Mouse (Mus musculus) liver, embryonic 14.5 days (tissue): ENCODE measurements around the gene Tnpo3. TPM values are rescaled to one million over a fixed set of nuclear protein-coding genes. Genes with fewer than 3 reads are reported as not detected.
A peak's percentile ranks its signal among the peaks of the same experiment; 100 is the strongest.

Experiments used
- ATAC-seq: fragments of 200-750 bp; cut with Nextera tagmentation; 2 replicates; pipeline ENCODE4 v1.8.0; 2017; ENCODE audit warnings: moderate number of reproducible peaks, mild to moderate bottlenecking, moderate library complexity; ENCODE audit not compliant: insufficient read depth
- DNase-seq, 3 experiments: peaks; one replicate each; pipeline ENCODE4 v3.0.0-alpha.2; 2012 to 2013; ENCODE audit warnings: low read depth in 3 of 3, low spot score in 3 of 3
- H3K27ac ChIP-seq: fragments of 300-500 bp; sonication (generic); 2 replicates; pipeline ENCODE4 v1.5.1; 2014; ENCODE audit warnings: moderate library complexity, mild to moderate bottlenecking, control low read depth, inconsistent platforms
- H3K27me3 ChIP-seq: fragments of 300-500 bp; sonication (generic); 2 replicates; pipeline ENCODE4 v1.6.1; 2014; ENCODE audit warnings: mild to moderate bottlenecking, low read length, moderate library complexity; ENCODE audit not compliant: control insufficient read depth, insufficient read depth
- H3K36me3 ChIP-seq: fragments of 300-500 bp; sonication (generic); replicated peaks from 2 replicates; pipeline ENCODE4 v1.6.1; 2014; ENCODE audit warnings: low read depth; ENCODE audit not compliant: control insufficient read depth, insufficient read depth
- H3K4me1 ChIP-seq, 2 experiments: fragments of 200-500 bp in 1 of 2; fragments of 300-500 bp in 1 of 2; sonication (generic) in 1 of 2; replicated peaks; 2 replicates each; pipeline ENCODE4 v1.6.1; 2012 to 2014; ENCODE audit warnings: antibody characterized with exemption in 1 of 2, inconsistent platforms in 1 of 2, low read length in 1 of 2; ENCODE audit not compliant: control insufficient read depth in 2 of 2, insufficient read depth in 2 of 2
- H3K4me2 ChIP-seq: fragments of 300-500 bp; sonication (generic); 2 replicates; pipeline ENCODE4 v1.6.1; 2014; ENCODE audit warnings: low read depth, mild to moderate bottlenecking, control low read depth, moderate library complexity
- H3K4me3 ChIP-seq, 2 experiments: fragments of 200-500 bp in 1 of 2; fragments of 300-500 bp in 1 of 2; sonication (generic) in 1 of 2; 2 replicates each; pipeline ENCODE4 v1.5.1; 2012 to 2014; ENCODE audit warnings: low read depth in 2 of 2, low read length in 2 of 2, mild to moderate bottlenecking in 2 of 2, control low read depth in 1 of 2, inconsistent platforms in 1 of 2, moderate library complexity in 1 of 2; ENCODE audit not compliant: insufficient read depth in 1 of 2
- H3K9ac ChIP-seq: fragments of 300-500 bp; sonication (generic); replicated peaks from 2 replicates; pipeline ENCODE4 v1.6.1; 2014; ENCODE audit warnings: mild to moderate bottlenecking, control low read depth, moderate library complexity
- H3K9me3 ChIP-seq: fragments of 300-500 bp; sonication (generic); 2 replicates; pipeline ENCODE4 v1.6.1; 2016; ENCODE audit warnings: low read length, mixed read lengths; ENCODE audit not compliant: control insufficient read depth
- CTCF ChIP-seq: IDR thresholded peaks from 2 replicates; pipeline ENCODE4 v1.5.1; 2016; ENCODE audit warnings: antibody characterized with exemption, low read depth, control low read depth
- EP300 ChIP-seq: IDR thresholded peaks from 2 replicates; pipeline ENCODE4 v1.6.1; 2016; ENCODE audit warnings: antibody characterized with exemption, low read depth
- WGBS: fragments of 180-500 bp; shearing (Covaris S2); extraction: QIAGEN DNeasy Blood & Tissue Kit; methylation state at CpG from one replicate; pipeline ENCODE4 v1.1.7; 2014; ENCODE audit not compliant: insufficient replicate concordance; 5-methylcytosine and 5-hydroxymethylcytosine counted together
- polyA plus RNA-seq, 2 experiments: library from polyadenylated mRNA; depleted of rRNA in 1 of 2; stranded (reverse) in 1 of 2; unstranded in 1 of 2; fragments of >200 nt; fragmentation: Nextera tagmentation in 1 of 2; extraction: Ambion mirVana in 1 of 2; gene quantifications; 2 replicates each; pipeline versions ENCODE4 v1.2.1 to v1.2.3; 2012 to 2014

The Tnpo3 gene
- polyA plus RNA-seq, 2 experiments = 27.8 to 30.5 TPM

DNA sequence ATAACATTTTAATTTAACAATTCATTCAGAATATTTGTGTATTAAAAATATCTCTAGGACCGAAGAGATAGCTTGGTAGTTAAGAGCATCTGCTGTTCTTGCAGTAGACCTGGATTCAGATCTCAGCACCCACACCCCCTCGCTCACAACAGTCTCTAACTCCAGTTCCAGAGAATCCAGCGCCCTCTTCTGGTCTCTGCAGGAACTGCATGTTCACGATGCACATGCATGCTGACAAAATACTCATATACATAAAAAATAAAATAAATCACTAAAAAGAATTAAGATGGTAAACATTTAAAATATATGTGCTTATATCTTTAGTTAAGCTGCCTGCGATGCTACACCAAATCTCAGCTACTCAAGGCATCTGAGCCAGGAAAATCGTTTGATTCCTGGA is 84.4 kb downstream of the Tnpo3 start:
- no peak overlapping the region for H3K4me2 ChIP-seq
- H3K36me3 ChIP-seq = no peaks in the 10 kb centered on the region
- peaks cover 45% of the 10 kb centered on the region for H3K27me3 ChIP-seq
- peak; percentile 74 for TF ChIP-seq CTCF
- TF ChIP-seq EP300 = no peak
- H3K9me3 ChIP-seq = no peaks in the 10 kb centered on the region
- ATAC-seq (no peak), DNase-seq (no peak)
- 59% methylated on average over 6 of the region's 6 CpGs for WGBS
- no peak overlapping the region for H3K4me3 ChIP-seq
- no peak overlapping the region for H3K9ac ChIP-seq
- no peak overlapping the region for H3K27ac ChIP-seq
- H3K4me1 ChIP-seq = no peaks in the 10 kb centered on the region

DNA sequence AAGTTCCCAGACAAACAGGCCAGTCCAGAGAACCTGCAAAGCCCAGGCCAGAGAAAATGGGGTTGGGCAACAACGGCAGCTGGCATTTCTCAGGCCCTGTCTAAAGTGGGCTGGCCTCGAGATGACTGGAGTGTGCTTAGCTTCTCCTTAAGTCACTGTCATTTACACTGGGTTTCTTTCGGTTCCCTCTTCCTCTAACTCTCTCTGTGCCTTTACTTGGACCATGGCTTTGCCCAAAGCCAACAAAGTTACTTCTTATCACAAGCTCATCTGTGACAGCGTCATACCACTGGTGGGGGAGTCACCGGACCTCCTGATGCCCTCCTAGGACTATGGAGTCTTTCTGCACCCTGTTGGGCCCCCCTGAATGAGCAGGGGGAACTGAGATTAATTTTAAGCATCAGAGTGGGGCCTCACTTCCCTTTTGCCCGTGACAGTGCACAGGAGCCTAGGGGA is 85.6 kb downstream of the Tnpo3 start:
- TF ChIP-seq EP300 (no peak), CTCF (no peak)
- H3K4me2 ChIP-seq = no peak overlapping the region
- DNase-seq (peak in 1 of 3 experiments; percentile 20), ATAC-seq (no peak)
- H3K27ac ChIP-seq = no peak overlapping the region
- no peak overlapping the region for H3K9ac ChIP-seq
- H3K4me3 ChIP-seq = no peak overlapping the region
- H3K4me1 ChIP-seq = no peaks in the 10 kb centered on the region
- H3K9me3 ChIP-seq = no peaks in the 10 kb centered on the region
- H3K36me3 ChIP-seq = no peaks in the 10 kb centered on the region
- H3K27me3 ChIP-seq = peaks cover 38% of the 10 kb centered on the region
- WGBS = 22% methylated on average over 6 of the region's 6 CpGs

- no peak for TF ChIP-seq CTCF
- no peak for TF ChIP-seq EP300
- no peaks in the 10 kb centered on the region for H3K9me3 ChIP-seq
- 36% methylated on average over 12 of the region's 12 CpGs for WGBS
- no peak overlapping the region for H3K27ac ChIP-seq
- ATAC-seq (no peak), DNase-seq (no peak)
- H3K4me1 ChIP-seq = no peaks in the 10 kb centered on the region
- peaks cover 34% of the 10 kb centered on the region for H3K27me3 ChIP-seq
- H3K4me3 ChIP-seq = no peak overlapping the region
- H3K36me3 ChIP-seq = no peaks in the 10 kb centered on the region
- no peak overlapping the region for H3K4me2 ChIP-seq
- H3K9ac ChIP-seq = no peak overlapping the region
These were observed 86.2 kb downstream of the Tnpo3 start for GRCm38 (mm10) chr6:29523301-29524033.

DNA sequence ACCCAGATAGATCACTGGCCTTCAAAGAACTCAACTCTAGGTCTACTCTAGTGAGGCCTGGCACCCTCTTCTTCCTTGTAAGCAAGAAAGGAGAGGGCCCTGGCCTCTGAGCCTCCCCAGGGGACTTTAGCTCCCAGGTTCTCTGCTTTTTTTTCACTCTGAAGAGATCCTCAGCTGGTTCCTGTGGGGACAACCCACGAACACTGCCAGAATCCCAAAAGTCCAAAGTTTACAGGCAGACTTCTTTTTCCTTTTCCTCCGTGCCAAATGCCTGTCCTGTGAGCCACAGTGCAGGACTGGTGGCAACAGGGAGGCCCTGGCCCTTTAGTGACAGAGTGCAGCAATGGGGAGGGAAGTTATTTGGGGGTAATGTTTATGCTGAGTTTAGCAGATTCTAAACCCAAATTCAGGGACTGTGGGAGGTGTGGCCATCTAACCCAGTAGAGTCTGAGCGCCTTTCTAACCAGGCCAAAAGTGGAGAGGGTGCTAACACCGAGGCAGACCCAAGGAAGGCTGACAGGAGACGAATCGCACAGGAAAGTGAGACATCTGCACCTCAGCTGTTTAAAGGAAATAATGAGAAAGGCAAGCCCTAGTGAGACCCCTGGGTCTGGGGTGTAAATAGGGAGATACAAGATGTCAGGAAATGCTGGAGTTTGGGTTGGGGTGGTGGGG is 86.9 kb downstream of the Tnpo3 start:
- WGBS = 55% methylated on average over 6 of the region's 6 CpGs
- Histone ChIP-seq H3K9me3 (no peaks in the 10 kb centered on the region), H3K36me3 (no peaks in the 10 kb centered on the region), H3K9ac (no peak overlapping the region), H3K4me3 (no peak overlapping the region), H3K27me3 (peaks cover 27% of the 10 kb centered on the region), H3K4me2 (no peak overlapping the region), H3K4me1 (no peaks in the 10 kb centered on the region), H3K27ac (no peak overlapping the region)
- ATAC-seq (no peak), DNase-seq (no peak)
- TF ChIP-seq CTCF = no peak
- no peak for TF ChIP-seq EP300

GRCm38 (mm10) chr6:29517139-29517538 is 92.5 kb downstream of the Tnpo3 start:
- Histone ChIP-seq H3K27me3 (no peaks in the 10 kb centered on the region), H3K4me3 (no peak overlapping the region), H3K9me3 (no peaks in the 10 kb centered on the region), H3K4me2 (no peak overlapping the region), H3K4me1 (peaks cover 0 to 4% of the 10 kb centered on the region in 2 experiments; a peak in 2 of 4 replicates), H3K27ac (no peak overlapping the region), H3K9ac (no peak overlapping the region), H3K36me3 (no peaks in the 10 kb centered on the region)
- ATAC-seq (no peak), DNase-seq (peak; percentile 19 to 39 (median 35))
- WGBS = 6% methylated on average over 5 of the region's 5 CpGs
- peak; percentile 92 for TF ChIP-seq CTCF
- TF ChIP-seq EP300 = no peak
